Mouse (Mus musculus) cortical plate, adult 2 months (tissue): ENCODE measurements around the gene Gm20914. TPM values are rescaled to one million over a fixed set of nuclear protein-coding genes. Genes with fewer than 3 reads are reported as not detected.
"Not testable (repeated sequence)": the region's sequence is repeated elsewhere in the genome, so short reads cannot be mapped to it uniquely, and the experiment has no call there.

Source experiments
- H3K27ac ChIP-seq: fragments of 200-500 bp; 2 replicates; pipeline ENCODE4 v1.5.1; 2012; ENCODE audit warnings: low read length, control low read depth, inconsistent platforms; ENCODE audit not compliant: insufficient read depth
- H3K4me1 ChIP-seq: fragments of 200-500 bp; 2 replicates; pipeline ENCODE4 v1.6.1; 2011; ENCODE audit warnings: low read length; ENCODE audit not compliant: control insufficient read depth, insufficient read depth
- H3K4me3 ChIP-seq: fragments of 200-500 bp; 2 replicates; pipeline ENCODE4 v1.5.1; 2011; ENCODE audit warnings: mild to moderate bottlenecking, low read length, control low read depth; ENCODE audit not compliant: insufficient read depth
- polyA plus RNA-seq: library from polyadenylated mRNA; depleted of rRNA; stranded (reverse); fragments of >200 nt; gene quantifications from 2 replicates; pipeline ENCODE4 v1.2.3, GENCODE M21; 2012; rRNA removed

Gm20914 gene
- not detected in 2 replicates for polyA plus RNA-seq

- not testable (repeated sequence) for H3K4me3 ChIP-seq, H3K4me1 ChIP-seq, H3K27ac ChIP-seq
Observed at GRCm38 (mm10) chrY:5725678-5726077, at the start of gene Gm20914. Gene Gm20914, plus strand, starts transcription at chrY:5725978.

Other genes starting within 250 kb of the Gm20914 start
- gene Gm21854, start 69.0 kb upstream of the Gm20914 start, polyA plus RNA-seq, result not detected in 2 replicates
- not detected in 2 replicates for gene Gm28171, start 67.4 kb downstream of the Gm20914 start, polyA plus RNA-seq
- not detected in 2 replicates for gene Gm21778, start 216.5 kb downstream of the Gm20914 start, polyA plus RNA-seq